Mouse (Mus musculus): ENCODE measurements at regions not wholly inside any gene's neighbourhood (a gene's known extent, or its start where the extent isn't known, plus 50 kb on each side); places are given as distances from the start of the nearest gene placed in this dataset.

DNA sequence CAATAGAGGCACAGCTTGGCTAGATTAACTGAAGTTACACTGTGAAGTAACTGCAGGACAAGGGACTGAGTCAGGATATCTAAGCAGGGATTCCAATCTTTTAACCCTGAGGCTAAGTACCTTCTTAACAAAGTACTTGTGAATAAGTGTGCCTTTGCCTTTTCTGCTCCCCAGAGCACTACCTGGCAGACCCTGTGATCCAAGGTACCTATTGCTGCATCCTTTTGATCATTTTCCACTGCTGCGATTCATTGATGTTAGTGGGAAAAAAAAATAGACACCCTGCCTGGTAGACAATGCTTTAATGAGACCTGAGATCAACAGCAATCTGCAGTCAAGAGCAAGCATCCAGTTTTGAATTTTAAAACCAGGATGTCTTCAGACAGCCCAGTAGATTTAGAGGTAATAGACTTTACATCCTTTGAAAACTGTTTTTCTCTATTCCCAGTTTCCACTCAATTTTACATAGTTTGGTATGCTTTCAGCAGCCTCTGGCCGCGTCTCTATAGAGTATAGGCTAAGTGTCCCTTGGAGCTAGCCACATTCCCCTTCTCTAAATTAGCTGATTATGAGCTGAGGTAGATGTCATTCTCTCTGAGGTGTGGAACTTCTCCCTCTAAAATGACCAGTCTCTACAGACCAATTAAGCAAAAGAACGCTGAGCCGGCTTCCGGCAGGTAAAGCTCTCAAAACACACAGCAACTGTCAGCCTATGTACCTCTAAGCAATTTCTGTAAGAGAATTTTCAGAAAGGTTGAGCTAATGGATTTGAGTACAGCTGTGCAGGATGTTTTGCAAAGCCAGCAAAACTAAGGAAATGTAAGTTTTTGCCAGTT is 653.0 kb upstream of the G6pd2 start:
- DNase-seq = no peak

GRCm38 (mm10) chr5:61156226-61156565 is 652.4 kb upstream of the G6pd2 start:
- DNase-seq = peak; percentile 6
